Mouse (Mus musculus): Measurements from ENCODE around the gene Gal3st2b.
"Not testable (repeated sequence)": the region's sequence is repeated elsewhere in the genome, so short reads cannot be mapped to it uniquely, and the experiment has no call there.

- not testable (repeated sequence) for TF ChIP-seq CTCF (IDR thresholded peaks at IDR 0.05; ENCODE audit: low read depth, low read length); TAL1 (conservative IDR thresholded peaks at IDR 0.05; ENCODE audit: low read depth, low read length); GATA1 (IDR thresholded peaks at IDR 0.05; ENCODE audit: borderline replicate concordance, low read length); GATA2 (IDR thresholded peaks at IDR 0.05; ENCODE audit: borderline replicate concordance, low read depth, low read length); POLR2AphosphoS5 (IDR thresholded peaks at IDR 0.05; ENCODE audit: insufficient replicate concordance, low read depth, low read length)
These were observed 4.5 kb downstream of the Gal3st2b start for GRCm38 (mm10) chr1:93922609-93923008.

All from G1E (cell line).